Mouse (Mus musculus) T-helper 1 cell (primary cell): Measurements from ENCODE around the gene Cst6.
"Not testable (repeated sequence)": the region's sequence is repeated elsewhere in the genome, so short reads cannot be mapped to it uniquely, and the experiment has no call there.

Experiments
- in situ Hi-C: fragments of 300-600 bp; cut with MboI, MseI; formaldehyde crosslinking; loops from one replicate; pipeline ENCODE4 v1.15.1; 2025; ENCODE audit warnings: high pct_unique_total_duplicates

Cst6 gene

DNA sequence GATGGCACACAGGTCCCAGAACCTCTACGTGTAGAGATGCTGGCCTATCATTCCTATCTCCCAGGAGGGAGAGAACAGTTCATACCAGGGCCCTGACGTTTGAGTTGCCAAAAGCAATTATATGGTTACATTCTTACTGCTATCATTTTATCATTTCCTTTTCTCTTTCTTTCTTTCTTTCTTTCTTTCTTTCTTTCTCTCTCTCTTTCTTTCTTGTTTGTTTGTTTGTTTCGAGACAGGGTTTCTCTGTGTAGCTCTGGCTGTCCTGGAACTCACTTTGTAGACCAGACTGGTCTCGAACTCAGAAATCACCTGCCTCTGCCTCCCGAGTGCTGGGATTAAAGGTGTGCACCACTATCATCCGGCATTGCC is at the start of gene Cst6:
TSS of gene Cst6 (minus strand) at position 73 of the 372 bp plus-strand sequence.
- in situ Hi-C loops = not testable (repeated sequence)

DNA sequence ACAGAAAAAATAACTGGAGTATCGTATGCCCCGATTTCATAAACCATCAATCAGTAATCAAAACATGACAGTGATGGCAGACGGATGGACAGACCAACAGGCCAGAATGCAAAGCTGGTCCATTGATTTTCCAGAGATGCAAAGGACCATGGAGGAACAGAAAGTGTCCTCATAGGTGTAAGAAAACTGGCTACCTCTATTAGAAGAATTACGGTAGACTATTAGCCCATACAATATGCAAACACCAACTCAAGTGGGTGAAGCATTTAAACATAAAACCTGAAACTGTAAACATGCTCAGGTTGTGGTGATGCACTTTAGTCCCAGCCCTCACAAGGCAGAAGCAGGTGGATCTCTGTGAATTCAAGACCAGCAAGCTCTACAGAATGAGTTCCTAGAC is 46.0 kb upstream of the Cst6 start:
- in situ Hi-C loops = no loop called here

DNA sequence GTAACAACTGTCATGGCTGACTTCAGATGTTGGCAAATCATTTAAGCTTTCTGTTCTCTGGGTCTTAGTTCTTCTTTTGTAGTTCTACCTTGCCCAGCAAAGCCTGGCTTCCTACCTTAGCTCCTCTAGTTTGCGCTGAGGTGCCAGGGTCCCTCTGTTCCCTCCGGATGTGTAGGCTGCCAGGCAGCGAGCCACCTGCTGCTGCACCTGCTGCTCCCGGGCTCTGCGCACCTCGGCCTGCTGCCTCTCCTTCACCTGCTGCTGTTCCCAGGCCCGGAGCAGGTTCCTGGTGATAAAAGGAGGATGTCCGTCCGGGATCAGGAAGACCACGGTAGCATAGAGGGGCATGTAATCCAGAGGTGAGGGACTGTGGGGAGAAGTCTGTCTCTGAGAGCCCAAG is 44.8 kb upstream of the Cst6 start:
- in situ Hi-C loops = no loop called here

DNA sequence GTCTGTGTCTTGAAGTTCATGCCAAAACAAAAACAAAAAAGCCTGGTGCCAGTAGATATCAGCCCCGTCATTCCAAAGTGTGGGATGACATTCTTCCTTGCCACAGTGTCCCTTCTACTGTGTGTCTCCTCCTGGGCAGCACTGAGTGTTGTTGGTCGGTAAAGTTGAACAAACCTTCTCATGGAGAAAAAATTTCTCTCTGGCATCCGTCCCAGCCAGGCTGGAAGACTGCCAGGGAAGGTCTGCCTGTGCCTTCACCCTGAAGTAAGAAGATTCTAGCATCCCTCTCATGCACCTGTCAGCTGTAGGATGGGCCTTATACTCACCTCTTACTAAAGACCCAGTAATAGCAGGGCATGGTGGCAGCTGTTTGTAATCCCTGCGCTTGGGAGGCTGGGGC is 43.5 kb upstream of the Cst6 start:
- in situ Hi-C loops = no loop called here

DNA sequence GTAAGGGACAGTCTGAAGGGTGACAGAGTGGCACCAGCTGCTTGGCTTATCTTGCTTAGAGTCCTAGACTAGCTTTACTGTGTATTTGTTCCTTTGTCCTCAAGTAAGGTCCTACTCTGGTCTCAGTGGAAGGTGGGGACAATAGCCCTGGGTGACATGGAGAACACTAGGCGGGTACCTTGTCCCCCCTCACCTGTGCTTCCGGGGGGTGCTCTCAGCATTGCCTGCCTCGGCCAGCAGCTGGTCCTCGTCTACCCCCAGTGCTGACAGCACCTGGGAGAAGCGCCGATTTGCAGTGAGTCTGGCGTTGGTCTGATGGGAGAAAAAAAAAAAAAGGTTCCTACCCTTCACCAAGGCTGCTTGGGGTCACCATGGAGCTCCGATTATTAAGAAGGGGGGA is 41.0 kb upstream of the Cst6 start:
- in situ Hi-C loops = no loop called here

DNA sequence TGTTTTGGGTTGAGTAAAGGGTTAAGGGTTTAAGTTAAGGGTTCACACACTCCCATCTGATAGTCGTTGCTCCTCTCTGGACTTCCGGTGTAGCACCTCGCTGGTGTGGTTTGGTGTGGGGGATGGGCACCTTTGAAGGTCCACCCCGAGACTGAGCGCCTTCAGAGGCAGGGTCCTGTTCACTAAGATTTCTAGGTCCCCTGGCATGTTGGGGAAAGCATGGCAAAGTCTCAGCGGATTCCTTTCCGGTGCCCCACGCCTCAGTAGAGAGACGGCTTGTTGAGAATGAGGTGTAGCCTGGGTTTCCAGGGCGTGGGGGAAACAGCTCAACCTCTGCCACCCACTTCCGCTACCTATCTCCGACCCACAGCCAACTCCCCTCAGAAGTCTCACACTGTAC is 40.3 kb upstream of the Cst6 start:
- in situ Hi-C loops = no loop called here

DNA sequence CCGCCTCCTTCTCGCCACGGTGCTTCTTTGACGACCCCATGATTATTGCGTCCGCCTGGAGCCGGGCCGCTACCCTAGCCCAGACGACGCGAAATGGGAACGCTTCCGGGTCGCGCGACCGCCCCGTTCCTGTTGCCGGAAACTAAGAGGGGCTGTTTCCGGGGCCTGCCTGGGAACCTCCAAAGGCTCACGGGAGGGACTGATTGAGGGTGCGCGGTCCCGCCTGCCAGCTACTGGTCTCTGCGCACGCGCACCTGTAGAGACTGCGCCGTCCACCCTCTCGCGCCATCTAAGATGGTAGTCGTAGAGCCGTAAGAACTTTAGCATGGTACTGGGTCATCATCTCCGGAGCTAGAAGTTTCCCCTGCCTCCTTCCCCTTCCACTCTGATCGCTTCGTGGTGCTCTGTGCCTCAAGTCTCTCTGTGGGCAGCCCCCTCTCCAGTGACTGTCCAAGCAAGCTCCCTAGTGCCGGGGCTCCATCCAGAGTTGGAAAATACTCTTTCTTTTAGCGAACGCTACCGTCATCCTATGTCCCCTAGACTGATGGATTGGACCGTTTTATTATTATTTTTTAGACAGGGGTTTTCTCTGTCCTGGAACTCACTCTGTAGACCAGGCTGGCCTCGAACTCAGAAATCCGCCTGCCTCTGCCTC is 39.3 kb upstream of the Cst6 start, which contains the start of gene Sart1:
TSS of gene Sart1 (minus strand) at position 116 of the 655 bp plus-strand sequence.
- in situ Hi-C loops = no loop called here

DNA sequence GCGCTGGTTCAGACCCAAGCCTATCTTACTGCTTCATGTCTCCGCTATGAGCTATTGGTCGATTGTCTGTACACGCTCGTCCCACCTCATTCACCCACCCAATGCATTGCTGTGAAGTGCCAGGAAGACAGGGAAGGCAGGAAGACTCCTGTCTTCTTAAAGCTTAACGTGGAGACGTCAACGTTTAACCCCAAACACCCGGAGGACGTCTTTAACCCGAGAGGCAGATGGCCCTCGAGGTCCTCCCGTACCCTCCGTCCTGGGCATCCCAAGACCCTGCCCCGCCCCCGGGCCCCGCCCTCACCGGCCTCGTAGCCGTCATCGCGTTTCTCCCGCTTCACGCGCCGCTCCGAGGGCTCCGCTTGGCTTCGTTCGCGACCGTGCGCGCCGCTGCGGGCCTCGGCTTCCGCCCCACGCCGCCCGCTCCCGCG is 38.7 kb upstream of the Cst6 start:
- in situ Hi-C loops = no loop called here

DNA sequence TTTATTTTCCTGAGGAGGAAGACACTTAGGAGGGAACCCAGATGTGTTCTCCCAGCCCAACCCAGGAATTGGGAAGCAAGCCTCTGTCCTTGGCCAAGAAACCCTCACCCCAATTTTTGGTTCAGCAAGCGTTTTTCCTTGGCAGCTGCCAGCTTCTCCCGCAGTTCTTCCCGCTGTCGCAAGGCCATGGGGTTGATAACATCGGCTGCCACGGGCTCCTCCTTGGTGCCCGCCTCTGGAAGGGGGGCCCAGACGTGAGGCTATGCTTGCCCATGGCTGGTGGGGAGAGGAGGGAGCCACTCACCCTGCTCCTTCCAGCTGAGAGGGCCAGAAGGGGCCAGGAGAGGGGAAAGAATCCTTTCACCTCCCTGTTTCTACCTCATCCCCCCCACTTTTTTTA is 35.3 kb upstream of the Cst6 start:
- in situ Hi-C loops = no loop called here

DNA sequence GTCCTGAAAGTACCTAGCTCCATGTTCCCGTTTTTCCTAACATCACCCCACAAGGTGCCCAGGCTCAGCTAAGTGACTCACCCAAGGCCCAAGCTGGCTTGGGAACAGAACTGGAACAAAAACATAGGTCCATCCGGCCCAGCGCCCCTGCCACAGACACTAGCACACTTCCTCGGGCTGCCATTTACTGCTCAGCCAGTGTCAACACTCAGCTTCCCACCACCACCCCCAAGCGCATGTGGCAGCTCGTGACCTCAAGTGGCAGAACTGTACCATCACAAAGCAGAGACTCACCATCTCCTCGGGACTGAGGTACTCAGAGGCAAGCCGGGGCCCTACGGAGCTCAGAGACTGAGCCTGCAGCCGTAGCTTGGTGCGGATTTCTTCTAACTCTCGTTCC is 34.0 kb upstream of the Cst6 start:
- in situ Hi-C loops = no loop called here

DNA sequence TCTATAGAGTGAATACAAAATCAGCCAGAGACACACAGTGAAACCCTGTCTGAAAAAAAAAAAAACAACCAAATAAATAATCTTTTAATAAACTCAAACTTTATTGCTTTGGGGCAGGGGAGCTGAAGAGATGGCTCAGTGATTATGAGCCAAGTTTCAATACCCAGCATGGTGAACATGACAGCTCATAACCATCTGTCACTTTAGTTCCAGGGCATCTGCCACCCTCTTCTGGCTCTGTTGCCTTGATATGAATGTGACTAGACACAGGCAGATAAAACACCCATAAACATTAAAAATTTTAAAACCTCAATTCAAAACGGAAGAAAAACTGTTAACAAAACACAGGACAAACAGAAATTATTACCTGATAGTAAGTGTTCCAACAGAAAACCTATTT is 28.1 kb upstream of the Cst6 start:
- in situ Hi-C loops = no loop called here

DNA sequence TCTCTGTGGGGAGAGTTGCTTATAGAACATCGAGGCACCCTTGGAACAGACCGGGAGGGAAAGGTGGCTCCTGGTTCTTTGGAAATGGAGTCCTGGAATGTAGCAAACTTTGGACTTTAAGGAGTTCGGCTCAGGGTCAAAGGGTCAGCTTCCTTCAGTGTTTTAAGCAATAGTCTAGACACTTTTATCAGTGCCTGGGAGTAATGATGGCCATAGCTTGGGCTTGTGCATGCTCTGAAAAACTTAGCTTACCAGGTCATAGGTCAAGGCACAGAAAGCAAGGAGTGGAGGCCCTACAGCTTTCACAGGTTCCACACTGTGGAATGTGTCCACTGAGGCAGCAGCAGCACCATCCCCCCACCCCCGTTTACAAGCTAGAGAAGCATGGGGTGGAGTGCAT is 25.4 kb upstream of the Cst6 start:
- in situ Hi-C loops = no loop called here

DNA sequence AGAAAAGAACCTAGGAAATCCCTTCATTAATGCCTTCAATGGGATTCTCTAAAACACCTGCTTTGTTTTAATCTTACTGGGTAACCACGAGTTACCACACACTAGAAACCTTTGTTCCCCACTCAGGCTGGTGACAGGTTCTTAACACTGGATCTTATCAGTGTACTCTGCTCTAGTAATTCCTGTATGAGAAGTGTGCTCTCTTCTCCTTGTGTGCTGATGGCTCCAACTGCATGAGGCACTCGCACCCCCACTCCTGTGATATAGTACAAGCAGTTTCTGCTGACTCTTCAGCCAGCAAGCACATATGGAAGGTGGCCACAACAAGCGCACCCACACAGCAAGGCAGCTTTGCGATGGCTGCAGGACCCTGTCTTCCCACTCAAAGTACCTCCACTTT is 24.8 kb upstream of the Cst6 start:
- in situ Hi-C loops = no loop called here

DNA sequence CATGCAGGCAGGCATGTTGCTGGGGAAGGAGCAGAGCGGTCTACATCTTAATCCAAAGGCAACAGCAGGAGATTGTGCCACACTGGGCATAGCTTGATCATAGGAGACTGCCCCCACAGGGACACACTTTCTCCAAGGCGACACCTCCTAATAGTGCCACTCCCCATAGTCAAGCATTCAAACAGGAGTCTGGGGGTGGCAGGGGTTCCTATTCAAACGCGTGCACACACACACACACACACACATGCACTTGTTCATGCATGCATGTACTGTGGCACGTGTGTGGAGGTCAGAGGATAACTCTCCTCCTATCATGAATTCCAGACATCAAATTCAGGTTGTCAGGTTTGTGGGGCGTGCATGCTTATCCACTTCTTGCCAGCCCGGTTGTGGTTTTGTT is 23.4 kb upstream of the Cst6 start:
- in situ Hi-C loops = no loop called here

DNA sequence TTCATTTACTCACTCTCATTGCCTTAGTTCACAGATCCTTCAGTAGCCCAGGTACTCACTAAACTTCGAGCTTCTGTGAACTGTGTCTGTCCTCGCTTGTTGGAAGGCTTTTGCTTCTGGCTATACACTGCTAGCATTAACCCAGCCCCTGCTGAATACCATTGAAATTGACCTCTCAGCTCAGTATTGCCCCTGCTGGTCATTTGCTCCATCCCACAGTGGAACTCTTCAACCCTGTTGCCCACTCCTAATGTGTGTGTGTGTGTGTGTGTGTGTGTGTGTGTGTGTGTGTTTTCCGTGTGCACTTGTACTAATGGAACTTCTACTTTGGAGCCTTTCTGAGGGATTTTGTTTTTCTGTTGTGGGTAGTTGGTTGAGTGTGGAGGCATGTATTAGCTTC is 21.6 kb upstream of the Cst6 start:
- in situ Hi-C loops = no loop called here

DNA sequence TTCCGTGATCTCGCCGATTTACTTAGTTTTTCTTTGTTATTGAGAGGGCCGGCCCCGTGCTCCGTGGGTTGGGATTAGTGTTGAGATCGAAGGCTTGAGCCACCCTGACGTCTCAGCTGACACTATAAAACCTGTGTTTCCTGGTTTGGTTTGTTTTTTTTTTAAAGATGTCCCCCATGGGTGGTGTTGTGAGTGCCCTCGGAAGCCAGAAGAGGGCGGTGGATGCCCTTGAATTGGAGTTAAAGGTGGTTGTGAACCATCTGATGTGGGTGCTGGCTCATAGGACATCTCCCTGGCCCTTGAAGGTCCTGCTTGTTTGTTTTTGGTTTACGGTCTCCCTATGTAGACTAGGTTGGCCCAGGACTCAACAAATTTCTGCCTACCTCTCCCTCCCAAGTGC is 18.1 kb upstream of the Cst6 start:
- in situ Hi-C loops = no loop called here

DNA sequence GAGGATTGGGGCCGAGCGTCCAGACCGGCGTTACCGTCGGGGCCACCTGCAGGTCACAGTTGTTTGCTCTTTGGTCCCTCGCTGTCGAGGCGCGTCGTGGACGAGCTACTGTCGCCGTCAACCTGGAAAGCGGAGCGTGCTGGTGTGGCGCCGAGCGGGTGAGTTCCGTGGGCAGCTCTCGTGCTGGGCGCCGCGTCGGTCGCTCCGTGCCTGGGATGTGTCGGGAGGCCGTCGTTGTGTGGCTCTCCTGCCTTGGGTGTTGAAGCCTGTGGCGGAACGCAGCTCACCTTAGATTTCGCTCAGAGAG is 17.6 kb upstream of the Cst6 start, which contains the start of gene Banf1:
TSS of gene Banf1 (minus strand) at position 116 of the 307 bp plus-strand sequence.
- in situ Hi-C loops = no loop called here

DNA sequence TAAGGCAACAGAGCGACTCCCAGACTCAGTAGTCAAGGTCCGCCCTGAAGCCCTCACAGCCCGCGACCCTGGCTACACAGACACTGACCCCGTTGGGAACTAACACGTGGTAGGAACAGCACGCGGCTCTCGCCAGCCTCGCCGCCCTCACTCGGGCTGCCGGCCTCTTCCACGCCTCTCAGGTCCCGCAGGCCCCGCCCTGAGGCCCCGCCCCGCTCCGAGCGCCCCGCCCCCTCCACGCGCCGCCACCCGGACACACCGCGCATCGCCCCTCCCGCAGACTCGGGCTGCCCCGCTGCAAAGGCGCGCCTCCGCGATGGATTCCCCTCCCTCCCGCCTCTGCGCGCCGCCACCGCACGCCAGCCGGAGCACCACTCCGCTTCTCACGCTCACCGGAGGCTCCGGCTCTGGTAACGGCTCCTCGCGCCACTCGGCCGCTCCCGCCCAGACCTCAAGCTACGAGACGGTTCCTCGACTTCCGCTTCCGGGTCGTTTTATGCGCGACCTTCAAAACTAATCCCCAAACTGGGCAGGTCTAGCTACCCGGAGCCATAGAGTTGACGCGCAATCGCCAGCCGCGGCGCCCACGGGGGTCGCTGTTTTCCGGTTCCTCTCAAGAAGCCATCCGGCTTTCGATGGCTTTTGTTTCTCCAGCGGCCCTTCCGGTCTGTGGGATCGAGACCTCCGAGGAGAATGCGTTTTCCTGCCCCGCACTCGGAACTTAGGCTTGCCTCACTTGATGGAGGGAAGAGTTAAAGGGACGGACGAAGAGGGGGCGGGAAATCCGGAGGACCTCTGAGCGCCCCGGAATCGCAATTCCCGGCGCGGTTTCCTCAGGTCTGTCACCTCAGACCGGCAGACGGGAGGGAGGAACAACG is 17.0 kb upstream of the Cst6 start, which contains the start of gene Eif1ad:
TSS of gene Eif1ad (plus strand) at position 567 of the 878 bp plus-strand sequence.
- in situ Hi-C loops = no loop called here

DNA sequence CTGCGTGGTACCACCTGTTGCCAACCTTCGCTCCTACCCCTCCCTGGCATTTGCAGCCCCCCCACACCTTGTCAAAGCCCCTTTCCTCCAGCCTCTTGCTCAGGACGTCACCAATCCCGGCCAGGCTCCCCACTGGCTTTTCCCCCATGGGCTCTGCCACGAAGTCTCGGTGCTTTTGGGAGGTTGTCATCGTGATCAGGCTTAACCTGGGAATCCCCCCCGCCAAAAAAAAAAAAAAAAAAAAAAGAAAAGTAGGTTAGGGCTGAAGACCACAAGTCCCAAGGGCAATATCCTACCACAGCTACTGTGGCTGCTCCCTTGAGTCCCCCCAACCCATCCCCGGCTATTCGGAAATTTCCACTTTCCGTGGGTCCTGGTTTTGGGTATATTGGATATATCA is 16.4 kb upstream of the Cst6 start:
- in situ Hi-C loops = no loop called here

DNA sequence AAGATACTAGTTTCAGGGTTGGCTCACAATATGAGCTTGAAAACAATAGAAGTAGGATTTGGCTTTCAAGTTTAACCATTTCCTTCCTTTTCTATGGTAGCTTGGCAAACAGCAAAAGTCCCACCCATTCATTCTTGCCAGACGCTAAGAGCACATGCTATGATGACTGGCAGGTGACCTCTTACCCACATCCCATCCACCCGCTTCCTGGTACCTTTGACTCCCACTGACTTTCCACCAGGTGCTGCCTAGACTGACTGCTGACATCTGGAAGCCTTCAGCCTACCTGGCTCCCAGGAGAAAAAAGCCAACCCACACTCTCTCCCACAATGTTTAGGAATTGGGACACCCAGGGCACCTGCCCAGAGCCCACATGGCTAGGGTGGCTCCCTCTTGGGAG is 14.8 kb upstream of the Cst6 start:
- in situ Hi-C loops = no loop called here

DNA sequence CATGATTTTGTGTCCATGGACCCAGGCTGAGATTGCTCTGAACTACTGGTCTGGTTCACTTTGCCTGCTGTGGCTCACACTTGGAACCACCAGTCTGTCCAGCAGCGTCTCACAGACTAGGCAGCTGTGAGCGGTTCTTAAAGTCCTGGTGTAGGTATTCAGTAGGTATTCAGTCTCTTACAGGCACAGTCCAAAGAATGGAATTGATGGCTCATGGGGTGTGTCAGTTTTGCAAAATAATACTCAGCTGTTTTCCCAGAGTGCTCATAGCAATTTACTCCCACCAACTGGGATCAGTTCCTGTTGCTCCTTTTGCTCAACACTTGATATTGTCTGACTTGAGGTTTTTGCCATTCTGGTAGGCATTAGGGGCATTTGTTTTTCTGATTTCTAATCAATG is 12.8 kb upstream of the Cst6 start:
- in situ Hi-C loops = no loop called here

DNA sequence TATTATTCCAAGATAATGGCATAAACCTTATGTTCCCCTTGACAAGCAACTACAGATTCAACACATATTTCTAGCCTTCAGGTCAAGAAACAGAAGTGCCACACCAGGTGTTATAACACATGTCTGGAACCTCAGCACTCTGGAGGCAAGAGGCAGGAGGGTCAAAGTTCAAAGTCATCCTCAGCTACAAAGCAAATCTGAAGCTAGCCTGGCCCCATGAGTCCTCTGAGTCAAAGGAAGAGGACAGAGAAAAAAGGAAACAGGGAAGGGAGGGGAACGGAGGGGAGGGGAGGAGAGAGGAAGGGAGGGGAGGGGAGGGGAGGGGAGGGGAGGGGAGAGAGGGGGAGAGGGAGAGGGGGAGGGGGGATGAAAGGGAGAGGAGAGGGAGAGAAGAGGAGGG is 6.7 kb upstream of the Cst6 start:
- in situ Hi-C loops = no loop called here

DNA sequence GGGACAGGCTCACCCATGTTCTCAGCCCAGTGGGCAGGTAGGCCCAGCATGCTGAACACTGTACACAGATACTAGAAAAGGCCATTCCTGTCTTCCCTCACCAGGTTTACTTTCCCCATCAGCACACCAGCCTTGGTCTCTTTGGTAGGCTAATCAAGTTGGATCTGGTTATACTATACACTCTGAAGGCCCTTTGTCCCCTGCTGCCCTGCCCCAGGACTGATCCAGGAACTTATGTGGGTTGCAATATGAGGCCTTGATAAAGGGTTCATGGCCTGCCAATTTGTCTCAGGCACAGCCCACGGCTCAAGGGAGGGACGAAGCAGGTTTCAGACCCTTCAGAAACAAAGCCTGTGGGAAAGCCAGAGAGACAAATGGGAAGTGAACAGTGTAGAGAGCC is 4.2 kb upstream of the Cst6 start:
- in situ Hi-C loops = no loop called here
